Mouse (Mus musculus): ENCODE measurements around the gene Zbtb18. TPM values are rescaled to one million over a fixed set of nuclear protein-coding genes. Genes with fewer than 3 reads are reported as not detected.

The Zbtb18 gene
- polyA plus RNA-seq (2017; shearing (Covaris generic)) = 7.9 TPM

GRCm38 (mm10) chr1:177442196-177442808 is at the start of gene Zbtb18:
Zbtb18 (plus strand) TSS chr1:177442351.

Other genes with a start within 250 kb of the Zbtb18 start
- 7.8 TPM for gene Akt3, start 184.1 kb upstream of the Zbtb18 start, polyA plus RNA-seq (2017; shearing (Covaris generic))